Mouse (Mus musculus) kidney, adult 9 months (tissue): ENCODE data around the gene Zfp382.
"Not testable (repeated sequence)": the region's sequence is repeated elsewhere in the genome, so short reads cannot be mapped to it uniquely, and the experiment has no call there.

Experiments used
- DNase-seq: peaks from one replicate; pipeline ENCODE4 v3.0.0; 2022

Gene Zfp382

GRCm38 (mm10) chr7:30154040-30154439, 32.3 kb downstream of the Zfp382 start:
- DNase-seq, result no peak

DNA sequence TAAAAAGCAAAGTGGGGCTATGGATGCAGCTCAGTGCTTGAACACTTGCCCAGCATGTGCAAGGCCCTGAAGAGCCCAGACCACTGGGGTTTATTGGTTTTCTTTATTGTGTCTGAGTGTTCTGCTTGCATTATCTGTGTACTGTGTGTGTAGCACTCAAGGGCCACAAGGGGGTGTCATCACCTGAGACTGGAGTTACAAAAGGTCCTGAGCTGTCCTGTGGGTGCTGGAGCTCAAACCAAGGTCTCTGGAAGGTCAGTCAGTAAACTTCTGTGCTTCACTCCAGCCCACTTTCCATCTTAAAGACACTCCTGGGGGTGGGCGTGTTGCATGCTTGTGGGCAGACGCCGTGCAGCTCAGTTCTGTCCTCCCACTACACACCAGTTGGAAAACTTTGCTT, 33.8 kb downstream of the Zfp382 start:
- no peak for DNase-seq

DNA sequence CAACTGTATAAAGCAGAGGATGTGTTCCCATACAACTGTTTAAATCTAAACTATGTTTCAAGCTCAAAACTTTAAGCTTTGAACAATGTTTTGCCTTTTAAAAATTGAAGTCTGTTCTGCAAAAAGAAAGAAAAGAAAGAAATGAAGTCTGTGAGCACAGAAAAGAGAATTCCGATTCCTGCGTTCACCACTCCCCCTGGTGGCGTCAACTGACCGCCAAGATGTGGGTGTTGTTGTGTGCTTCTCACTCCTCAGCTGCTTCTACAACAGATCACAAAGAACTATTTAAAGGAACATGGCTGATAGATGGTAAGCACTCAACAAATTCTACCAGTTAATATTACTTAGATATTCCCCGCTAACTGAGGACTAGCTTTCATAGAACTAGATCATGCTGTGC, 41.4 kb downstream of the Zfp382 start:
- DNase-seq, result no peak

GRCm38 (mm10) chr7:30164745-30165144, 43.0 kb downstream of the Zfp382 start:
- no peak for DNase-seq

- no peak for DNase-seq
Observed at GRCm38 (mm10) chr7:30168914-30169582, 47.3 kb downstream of the Zfp382 start.

GRCm38 (mm10) chr7:30169583-30170282, 48.0 kb downstream of the Zfp382 start, which contains the start of gene Zfp146:
Zfp146 (minus strand) TSS chr7:30169750.
- DNase-seq, result peak; percentile 98

GRCm38 (mm10) chr7:30170283-30170951, 48.7 kb downstream of the Zfp382 start:
- DNase-seq, result no peak

- DNase-seq, result no peak
Observed at GRCm38 (mm10) chr7:30176474-30176873, 54.7 kb downstream of the Zfp382 start.

- no peak for DNase-seq
Observed at GRCm38 (mm10) chr7:30178256-30178655, 56.5 kb downstream of the Zfp382 start.

DNA sequence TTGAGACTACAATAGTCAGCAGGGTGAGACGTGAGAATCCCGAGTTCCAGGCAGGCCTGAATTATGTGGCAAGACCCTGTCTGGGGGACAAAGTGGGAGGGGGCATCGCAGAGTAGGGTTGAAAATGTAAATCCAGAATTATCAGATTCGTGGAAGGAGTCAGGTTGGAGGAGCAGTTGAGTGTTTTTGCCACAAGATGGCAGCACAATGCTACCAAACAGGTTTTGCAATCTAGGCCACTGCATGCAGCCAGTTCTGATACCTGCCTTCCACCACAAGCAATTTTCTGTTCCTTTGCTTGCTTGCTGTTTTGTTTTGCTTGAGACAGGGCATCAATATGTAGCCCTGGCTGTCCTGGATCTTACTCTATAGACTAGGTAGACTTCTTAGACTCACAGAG, 59.6 kb downstream of the Zfp382 start:
- peak; percentile 79 for DNase-seq

DNA sequence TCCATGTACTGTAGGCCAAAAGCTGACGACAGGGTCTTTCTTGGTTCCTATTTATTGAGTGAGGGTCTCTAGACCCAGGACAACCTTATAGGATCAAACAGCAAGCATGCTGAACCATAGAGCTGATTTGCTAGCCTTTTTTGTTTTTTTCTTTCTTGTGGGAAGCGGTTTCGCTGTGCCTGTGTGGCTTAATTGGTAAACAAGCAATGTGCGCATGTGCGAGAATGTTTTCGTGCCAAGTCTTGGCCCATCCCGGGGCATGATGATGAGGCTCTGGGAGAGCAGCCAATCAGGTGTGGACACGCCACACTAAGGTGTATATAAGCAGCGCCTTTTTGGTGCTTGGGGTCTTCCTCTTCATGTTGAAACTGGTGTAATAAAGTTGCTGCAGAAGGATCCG, 60.2 kb downstream of the Zfp382 start:
- DNase-seq, result not testable (repeated sequence)

- not testable (repeated sequence) for DNase-seq
Observed at GRCm38 (mm10) chr7:30183189-30183588, 61.4 kb downstream of the Zfp382 start.

- DNase-seq, result peak; percentile 95
Observed at GRCm38 (mm10) chr7:30183879-30184289, 62.1 kb downstream of the Zfp382 start, which contains the start of gene Cox7a1. Cox7a1 (plus strand) TSS chr7:30184144.
